Mouse (Mus musculus) heart, postnatal 14 days (tissue): ENCODE measurements at regions not wholly inside any gene's neighbourhood (a gene's known extent, or its start where the extent isn't known, plus 50 kb on each side); places are given as distances from the start of the nearest gene placed in this dataset.

Experiments used
- DNase-seq, 2 experiments: peaks; one replicate each; pipeline ENCODE4 v3.0.0; 2021 to 2022
- intact Hi-C: fragments of 180-260 bp; cut with DNase I; formaldehyde crosslinking; loops from one replicate; pipeline ENCODE4 v1.15.1; 2025

DNA sequence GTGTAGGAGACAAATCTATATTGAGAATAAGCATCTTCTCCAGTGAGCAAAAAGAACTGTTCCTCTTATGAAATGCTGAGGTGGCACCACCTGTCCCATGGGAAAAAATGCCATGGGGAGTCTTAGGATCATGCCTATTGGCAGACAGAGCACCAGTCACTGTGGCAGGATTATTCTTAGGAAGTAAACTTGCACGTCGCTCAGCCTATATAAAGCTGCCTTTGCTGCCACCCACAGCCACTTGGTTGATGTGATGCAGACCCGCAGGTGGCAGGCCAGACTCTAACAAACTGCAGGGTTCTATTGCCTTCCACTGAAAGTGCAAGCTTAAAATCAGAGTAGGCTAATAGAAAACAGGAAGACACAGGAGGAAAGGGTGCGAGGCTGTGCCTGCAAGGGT is 126.7 kb downstream of the Gm826 start:
- intact Hi-C loops = no loop called here
- DNase-seq = no peak

DNA sequence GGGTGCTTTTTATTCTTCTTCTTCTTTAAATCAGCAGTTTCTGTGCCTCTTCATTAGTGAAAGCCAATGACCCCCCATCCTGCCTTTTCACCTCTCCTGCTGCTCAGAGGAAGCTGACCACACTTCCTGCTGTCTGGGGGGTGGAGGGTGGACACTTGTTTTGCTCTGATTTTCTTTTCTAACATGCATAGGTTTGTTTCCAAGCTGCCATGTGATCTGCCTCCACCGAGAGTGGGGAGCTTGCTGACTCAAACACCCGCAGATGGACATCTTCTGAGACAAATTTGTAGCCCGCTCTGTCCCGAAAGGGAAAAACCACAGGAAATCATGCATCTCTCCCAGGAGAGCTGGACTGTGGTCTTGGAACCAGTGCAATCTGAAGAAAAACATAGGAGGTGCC is 141.3 kb downstream of the Gm826 start:
- no peak for DNase-seq
- intact Hi-C loops = no loop called here

DNA sequence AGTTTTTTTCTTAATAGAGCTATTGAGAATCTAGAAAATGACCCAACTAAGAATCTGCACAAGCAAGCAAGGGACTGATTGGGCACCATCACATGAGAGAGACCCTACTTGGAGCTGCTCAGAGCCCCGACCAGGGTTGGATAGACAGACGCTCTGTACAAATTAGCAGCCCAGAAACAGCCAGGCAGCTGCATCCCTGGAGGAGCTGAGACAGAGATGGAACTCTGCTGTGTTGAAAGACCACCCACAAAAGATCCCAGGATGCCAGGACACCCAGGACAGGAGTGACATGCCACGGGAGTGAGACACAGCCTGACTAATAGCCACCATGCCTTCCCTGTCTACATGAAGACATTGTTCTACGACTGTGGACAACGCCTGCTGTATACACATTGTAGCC is 147.9 kb downstream of the Gm826 start:
- intact Hi-C loops = no loop called here
- no peak for DNase-seq

DNA sequence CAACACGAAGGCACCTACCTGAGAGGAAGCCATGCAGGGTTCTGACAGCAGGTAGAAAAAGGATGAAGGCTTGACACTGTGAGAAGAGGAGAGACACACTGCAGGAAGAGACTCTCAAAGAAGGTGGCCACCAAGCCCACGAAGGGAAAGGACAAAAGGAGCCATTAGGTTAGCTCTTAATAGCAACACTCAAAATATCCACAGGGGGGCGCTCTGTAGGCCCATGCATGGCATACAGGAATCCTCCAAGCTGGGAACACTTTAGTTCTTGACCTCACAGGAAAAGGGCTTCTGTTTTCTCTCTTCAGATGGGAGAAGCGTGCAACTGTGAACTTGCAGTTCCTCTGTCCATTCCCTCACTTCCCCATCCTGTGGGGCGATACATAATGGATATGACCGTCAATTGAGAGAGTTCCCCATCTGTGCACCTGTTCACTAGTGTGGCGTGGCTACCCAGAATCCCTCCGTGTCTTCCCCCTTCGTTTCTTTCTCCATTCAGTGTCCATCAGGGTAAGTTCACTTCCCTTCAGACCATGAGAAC is 162.9 kb downstream of the Gm826 start:
- peak; percentile 13 to 36 for DNase-seq
- intact Hi-C loops = loop anchor here (5.0 kb wide), 1 partner anchor 196 kb away; the partner anchor contains the start of gene Mafb

DNA sequence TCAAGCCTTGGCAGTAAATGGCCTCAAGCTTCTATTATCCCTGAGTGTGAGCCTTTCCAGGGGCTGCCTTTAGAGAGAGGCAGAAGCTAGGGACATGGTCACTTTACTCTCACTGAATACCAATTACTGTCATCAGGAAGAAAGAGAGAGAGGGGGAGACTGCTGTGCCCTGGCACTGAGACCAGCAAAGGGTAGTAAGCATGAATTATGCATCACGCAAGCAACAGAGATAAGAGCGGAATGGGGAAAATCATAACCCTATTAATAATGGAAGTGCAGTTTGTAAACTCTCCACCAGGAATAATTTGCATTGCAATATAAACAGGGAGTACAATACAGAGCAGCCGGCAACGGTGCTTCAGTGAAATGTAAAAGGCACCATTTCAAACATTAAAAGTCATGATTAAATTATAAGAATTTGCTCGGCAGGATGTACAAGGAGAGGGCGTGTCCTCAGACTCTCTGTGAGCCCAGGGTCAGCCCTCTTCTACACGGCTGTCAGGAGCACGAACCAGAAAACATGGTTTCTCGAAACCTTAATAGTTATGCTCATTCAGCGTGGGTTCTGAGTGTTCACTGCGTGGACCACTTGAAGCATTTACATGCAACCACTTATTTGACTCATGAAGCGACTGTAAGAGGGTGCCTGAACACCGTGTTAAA is 175.2 kb downstream of the Gm826 start:
- intact Hi-C loops = no loop called here
- no peak for DNase-seq

DNA sequence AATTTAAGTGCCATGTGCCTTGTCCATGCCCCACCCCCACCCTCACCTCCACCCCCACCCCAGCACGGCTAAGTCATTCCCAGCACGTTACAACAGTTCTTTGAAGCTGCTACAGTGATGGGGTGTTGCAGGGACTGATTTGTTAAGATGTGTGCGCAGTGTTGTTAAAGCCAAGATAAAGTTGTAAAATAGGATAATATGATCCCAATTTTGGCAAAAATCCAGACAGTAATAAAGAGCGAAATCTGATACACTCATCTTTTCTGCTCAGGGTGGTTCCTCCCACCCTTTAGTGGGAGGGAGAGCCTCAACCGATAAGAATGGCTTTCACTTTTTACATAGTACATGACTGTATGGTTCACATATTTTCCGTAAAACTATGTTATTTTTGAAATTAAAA is 180.2 kb downstream of the Gm826 start:
- intact Hi-C loops = no loop called here
- no peak for DNase-seq

DNA sequence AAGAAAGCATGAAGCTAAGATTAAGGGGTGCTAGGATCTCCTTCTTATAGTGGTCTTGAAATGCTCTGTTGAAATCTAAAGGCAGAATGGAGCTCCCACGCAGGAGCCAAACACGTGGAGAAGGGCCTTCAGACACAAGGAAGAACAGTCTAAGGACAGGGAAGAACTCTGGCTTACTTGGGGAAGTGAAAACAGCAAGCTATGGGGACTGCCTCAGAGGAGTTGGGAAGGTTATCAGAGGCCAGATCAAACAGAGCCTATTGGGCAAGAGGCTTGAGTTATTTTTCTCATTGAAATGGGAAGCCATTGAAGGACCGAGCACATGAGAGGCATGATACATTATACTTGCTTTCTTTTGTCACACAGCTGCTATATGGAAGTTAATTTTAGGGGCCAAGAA is 181.9 kb downstream of the Gm826 start:
- intact Hi-C loops = no loop called here
- DNase-seq = peak in 1 of 2 experiments; percentile 5

DNA sequence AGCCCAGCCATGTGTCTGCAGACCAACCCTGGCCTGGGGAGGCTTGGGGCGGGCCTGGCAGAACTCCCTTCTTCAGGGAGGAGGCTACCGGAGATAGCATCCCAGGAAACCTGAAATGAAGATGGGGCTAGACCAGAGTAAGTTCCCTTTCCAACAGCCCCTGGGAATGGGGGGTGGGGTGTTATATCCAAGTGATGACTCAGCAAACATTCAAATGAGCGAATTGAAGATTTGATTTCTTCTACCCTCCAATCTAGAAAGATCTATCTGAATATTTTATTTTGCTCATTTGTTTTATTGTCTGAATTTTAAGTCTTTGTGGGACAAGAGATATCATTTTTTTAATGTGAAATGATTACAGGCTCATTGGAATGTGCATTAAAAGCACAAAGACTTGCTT is 185.0 kb downstream of the Gm826 start:
- no peak for DNase-seq
- intact Hi-C loops = no loop called here

DNA sequence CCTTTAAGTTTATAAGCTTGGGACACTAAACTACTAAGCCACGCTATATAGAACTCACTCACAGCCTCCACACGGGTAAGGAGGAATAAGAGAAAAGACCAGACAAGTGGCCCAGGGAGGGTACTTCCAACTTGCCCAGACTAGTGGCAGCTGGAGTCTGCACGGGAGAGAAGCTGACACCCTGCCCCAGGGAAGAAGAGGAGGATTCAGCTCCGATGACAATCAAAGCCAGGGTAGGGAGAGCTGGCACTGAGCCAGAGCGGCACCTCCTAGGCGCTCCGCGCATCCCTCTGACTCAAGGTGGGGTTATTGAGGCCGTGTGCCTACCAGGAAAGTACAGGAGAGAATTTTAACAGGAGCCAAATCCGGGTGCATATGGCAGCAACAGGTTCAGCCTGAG is 185.4 kb downstream of the Gm826 start:
- DNase-seq = no peak
- intact Hi-C loops = no loop called here

DNA sequence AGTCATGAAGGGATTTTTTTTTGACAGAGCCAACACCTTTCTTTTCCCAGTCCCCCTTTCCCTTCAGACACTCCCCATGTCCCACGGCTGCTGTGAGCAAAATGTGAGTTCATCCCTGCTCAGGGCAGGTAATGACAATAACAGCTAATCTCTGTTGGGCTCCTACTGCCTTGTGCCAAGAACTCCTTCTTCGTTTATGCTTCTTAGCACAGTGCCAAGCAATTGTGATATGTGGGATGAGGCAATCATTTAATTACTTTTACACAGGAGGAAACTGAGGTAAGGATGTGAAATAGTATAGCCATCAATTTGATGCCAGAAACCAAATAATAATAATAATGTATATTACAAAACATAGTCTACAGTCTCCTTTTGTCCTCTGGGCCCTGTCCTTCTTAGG is 185.9 kb downstream of the Gm826 start:
- intact Hi-C loops = no loop called here

DNA sequence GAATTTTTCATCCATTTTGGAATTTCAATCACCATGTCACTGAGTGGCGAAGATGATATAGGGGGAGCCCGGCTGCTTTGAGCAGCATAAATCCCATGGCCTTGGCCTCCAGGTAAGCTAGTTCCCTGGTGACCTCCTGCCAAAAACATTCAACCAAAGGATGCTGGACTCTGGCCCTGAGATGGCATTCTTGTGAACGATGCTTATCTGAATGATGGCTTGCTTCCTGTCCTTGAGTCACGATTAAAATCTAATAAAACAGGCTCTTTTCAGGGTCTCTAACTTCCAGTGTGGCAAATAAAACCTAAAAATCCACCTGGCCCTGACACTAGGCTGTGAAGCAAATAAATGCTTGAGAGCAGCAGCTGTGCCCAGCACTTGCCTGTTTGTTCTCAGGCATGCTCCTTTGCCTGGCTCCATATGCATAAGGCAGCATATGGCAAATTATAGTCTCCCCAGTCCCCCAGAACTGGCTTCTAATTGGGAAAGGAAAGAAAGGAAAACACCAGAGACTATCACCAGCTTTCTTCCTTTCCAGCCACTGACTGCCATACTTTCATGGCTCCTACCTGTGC is 193.7 kb downstream of the Gm826 start:
- no peak for DNase-seq
- intact Hi-C loops = no loop called here

More for the DNA sequence above, 185.9 kb downstream of the Gm826 start:
- DNase-seq = no peak

DNA sequence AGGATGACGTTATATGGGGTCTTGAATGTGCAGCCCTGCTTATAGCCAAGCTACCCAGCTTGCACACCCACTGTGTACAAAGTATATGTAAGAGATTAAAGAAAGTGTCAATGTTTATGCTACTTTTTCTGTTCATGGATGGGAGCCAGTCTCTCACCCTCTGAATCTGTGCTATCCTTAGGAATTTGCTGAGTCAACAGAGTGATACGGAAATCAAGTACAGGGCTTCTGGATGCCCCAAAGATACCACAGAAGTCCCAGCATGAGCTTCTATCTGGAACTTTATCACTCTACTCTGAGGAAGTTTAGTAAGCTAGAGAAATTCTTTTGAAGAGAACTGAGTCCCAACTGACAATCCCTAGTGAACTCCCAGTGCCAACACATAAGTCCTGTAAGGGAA is 195.9 kb downstream of the Gm826 start:
- no peak for DNase-seq
- intact Hi-C loops = no loop called here

DNA sequence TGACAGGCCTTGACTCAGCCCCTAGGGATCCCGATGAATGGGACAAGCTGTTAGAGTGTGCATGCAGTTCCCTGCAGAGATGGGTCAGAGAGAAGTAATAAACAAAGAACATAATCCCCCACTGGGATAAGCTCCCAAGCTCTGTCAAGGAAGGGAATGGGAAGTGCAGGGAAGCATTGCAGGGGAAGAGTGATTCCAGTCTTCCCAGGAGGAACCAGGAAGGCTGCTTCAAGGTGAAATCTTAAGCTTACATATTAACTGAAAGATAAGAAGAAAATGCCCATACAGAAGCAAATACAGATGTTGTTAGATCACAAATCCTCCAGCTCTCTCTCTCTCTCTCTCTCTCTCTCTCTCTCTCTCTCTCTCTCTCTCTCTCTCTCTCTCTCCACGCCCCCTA is 202.2 kb downstream of the Gm826 start:
- no peak for DNase-seq
- intact Hi-C loops = no loop called here

DNA sequence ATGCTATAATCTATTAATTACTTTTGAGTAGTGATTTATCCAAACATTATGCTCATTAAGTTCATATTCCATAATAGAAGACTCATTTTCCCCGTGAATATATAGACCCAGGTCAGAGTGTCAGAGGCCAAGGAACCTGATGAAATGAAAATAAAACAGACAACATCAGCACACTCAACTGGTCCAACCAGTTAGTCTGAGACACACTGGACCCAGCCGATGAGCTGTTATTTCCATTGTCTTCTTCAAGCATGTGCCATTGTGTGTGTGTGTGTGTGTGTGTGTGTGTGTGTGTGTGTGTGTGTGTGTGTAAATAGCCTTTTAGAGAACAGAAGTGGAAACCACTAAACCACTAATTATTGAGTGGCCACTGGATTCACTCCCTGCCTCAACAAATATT is 202.6 kb downstream of the Gm826 start:
- intact Hi-C loops = no loop called here
- no peak for DNase-seq

DNA sequence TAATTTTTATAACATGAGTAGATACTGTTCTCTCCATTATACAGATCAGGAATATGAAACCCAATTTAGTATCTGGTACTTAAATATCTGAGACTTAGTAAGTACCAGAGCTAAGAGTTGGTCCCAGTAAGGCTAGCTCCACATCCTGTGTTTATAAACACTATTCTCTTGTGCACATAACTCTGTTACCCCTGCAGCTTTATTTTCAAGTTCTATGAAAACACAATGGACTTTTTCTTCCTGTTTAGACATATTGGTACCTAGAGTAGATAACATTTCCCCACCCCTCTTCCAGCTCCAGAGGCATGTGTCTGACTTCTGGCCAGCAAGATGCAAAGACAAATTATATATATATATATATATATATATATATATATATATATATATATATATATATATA is 216.8 kb downstream of the Gm826 start:
- DNase-seq = no peak
- intact Hi-C loops = no loop called here

DNA sequence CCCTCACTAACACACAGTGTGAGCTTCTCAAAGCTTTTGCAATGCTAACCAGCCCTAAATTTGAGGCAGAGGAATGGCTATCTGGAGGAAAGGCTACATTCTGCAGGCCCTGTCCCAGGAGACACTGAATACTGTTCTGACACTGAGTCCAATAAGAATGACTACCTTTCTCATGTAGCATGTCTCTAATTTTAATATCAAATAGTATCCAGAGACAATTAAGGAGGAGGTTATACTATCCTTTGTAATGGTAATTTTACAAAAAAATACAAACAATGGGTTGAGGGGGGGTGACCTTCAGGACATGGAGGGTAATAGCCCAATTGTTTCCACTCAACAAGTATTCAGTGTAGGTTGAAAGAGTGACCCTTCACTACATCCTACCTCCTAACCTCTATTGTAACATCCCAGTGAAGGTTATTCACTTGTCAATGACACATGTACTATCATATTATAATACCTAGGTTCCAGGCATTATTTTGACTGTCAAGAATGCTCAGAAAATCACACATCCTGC is 222.7 kb downstream of the Gm826 start:
- intact Hi-C loops = no loop called here
- no peak for DNase-seq

DNA sequence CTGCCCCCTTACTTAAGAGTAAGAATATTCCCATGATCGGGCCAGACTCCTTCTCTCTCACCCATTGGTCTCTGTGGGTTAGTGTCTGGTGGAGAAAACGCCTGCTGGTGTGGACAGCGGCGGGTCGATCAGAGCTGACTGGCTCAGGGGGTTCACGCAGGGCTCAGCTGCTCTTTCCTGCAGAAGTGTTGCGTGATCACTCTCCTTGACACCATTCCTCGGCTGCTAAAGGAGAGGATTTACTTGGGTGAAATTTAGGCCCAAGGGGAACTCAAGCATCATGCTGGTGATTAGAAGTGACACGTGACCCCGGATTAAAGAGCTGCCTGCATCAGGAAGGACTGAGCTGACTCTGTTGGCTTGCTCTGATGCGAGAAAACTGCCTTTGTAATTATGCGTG is 240.9 kb downstream of the Gm826 start:
- DNase-seq = no peak
- intact Hi-C loops = no loop called here

DNA sequence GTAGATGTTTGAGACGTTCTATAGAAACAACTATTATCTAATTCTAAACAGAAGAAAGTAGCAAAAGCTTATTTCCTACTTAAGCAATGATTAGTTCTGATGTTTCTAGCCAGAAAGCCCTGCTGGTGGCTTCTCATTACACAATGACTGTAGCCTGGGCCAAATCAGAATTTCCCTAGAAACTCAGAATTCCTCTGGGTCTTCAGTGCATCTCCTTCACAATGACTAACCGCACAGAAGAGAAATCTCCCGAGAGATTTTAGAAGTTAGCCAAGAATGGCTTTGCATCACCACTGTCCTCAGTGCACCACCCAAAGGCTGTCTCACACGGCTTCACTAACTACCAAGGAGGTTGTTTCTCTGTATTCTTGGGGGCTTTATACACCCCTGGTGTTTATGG is 248.0 kb downstream of the Gm826 start:
- no peak for DNase-seq

DNA sequence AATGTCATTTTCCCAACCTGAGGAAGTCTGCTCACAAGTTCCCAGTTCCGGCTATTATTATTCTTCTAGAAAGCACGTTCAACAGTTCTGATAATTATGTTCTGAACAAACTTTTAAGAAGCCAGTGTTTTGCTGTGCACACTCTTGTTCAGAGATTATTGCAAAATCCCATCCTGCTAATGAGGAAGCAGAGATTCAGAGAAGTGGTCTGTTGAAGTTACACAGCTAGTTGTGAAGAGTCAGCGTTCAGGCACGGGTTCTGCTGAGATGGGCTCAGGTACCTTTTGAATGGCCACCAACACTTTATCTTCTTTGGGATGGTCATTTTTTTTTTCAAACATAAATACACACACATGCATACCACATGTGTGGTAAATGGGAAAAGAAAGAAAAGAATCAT is 250.3 kb downstream of the Gm826 start:
- no peak for DNase-seq
- intact Hi-C loops = no loop called here

More for the DNA sequence above, 248.0 kb downstream of the Gm826 start:
- intact Hi-C loops = no loop called here

DNA sequence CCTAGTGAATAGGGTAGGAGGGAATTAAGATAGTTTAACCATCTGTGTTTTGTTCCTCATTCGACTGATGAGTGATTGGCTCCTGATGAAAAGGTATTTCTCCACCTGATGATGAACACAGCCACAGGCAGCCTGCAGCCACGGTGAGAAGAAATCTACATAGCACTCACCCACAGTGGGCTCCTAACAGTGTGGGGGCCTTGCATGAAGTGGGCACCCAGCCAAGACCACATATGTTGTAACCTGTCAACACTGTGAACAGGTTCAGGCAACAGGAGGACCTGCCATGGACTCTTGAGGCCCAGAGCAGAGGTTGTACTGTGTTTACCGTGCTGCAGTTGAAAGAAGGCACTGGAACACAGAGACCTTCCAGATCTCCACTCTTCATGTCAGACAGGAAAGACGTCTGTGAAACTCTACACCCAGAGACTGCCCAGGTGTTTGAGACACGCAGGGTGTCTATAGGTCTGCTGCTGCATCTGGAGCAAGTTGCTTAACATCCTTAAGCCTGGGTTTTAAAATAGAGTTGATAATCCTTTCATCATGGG is 251.8 kb downstream of the Gm826 start:
- intact Hi-C loops = no loop called here
- no peak for DNase-seq

DNA sequence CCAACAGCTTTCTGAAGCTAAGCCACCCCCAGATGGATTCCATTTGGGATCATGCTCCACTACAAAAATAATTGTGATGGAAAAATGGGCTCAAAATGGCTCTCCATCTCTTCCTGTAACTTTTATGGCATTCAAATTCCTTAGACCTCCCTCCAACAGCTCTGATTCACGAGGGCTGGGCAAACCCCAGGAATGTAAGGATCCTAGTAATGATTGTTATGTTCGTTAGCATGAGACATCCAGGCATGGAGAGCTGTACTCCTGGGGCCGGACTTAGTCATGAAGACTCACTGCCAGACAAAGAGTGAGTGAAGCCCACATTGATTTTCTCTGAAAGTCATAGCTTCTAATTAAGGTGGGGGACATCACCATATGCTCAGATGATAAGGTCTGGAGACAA is 258.3 kb downstream of the Gm826 start:
- no peak for DNase-seq
- intact Hi-C loops = no loop called here

DNA sequence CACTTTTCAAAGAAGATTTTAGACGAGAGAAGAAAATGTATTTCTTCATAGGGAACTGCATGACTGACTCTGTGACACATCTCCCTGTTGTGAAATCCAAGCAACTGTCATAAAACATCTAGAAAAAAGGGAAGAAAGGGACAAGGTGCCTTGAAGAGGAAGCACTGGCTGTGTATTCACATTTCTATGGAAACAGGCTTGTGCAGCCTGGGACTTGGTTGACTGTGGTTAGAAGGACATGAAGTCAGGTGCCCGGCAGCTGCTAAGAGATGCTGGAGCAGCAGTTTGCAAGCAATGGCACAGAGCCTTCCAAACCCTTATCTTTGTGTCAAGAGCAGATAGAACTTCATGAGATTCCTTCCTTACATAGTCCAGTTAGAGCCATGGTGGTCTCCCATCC is 263.5 kb downstream of the Gm826 start:
- intact Hi-C loops = no loop called here
- no peak for DNase-seq
